In genomic region chr10:118476696-118477095, GRCm38 (mm10) we compare ENCODE assay signal across 24 mouse cellular contexts. TPM values are rescaled to one million over a fixed set of nuclear protein-coding genes. Genes with fewer than 3 reads are reported as not detected.
A peak's percentile ranks its signal among the peaks of the same experiment; 100 is the strongest.
DNase-seq lines count a peak whose midpoint lies in the region; ATAC-seq and TF ChIP-seq lines count a peak whose summit lies in the region.
"Had no signal": no experiment of that assay in that cellular context is flagged by ENCODE, and none has a peak within 500 bp of the region (broad histone marks: within the 10 kb centered on the region; RNA-seq: fewer than 3 reads in every experiment).

No protein-coding gene starts in this region.

- no peak for TF ChIP-seq POLR2A in lung, adult 2 months (IDR thresholded peaks at IDR 0.05; ENCODE audit: borderline replicate concordance, extremely low read depth, low read depth, low read length)

- H3K9ac ChIP-seq in midbrain, embryonic 16.5 days (ENCODE audit: low read depth, low read length) = no peak overlapping the region
- H3K9ac ChIP-seq: intestine, embryonic 15.5 days; kidney, embryonic 15.5 days; neural tube, embryonic 12.5 days; stomach, embryonic 15.5 days had no signal

- H3K4me2 ChIP-seq in midbrain, embryonic 16.5 days (ENCODE audit: low read length) = no peak overlapping the region
- H3K4me2 ChIP-seq: intestine, embryonic 15.5 days; kidney, embryonic 15.5 days; neural tube, embryonic 12.5 days; stomach, embryonic 15.5 days had no signal

- peak; percentile 74 to 76 for DNase-seq in cerebellum, postnatal 10 days
- no peak for DNase-seq in cerebellum, adult 9-10 months
- peak; percentile 24 for DNase-seq in right cerebral cortex, adult 18-20 months
- DNase-seq in right cerebral cortex, postnatal 14 days = no peak
- peak; percentile 9 to 12 for DNase-seq in layer of hippocampus, postnatal 25 days (ENCODE audit: extremely low spot score in 1 of 2, low spot score in 1 of 2)
- DNase-seq in heart, postnatal 36 days = no peak
- no peak for DNase-seq in lung, adult 2 months
- DNase-seq: heart, adult 2 months; thymus, postnatal 14 days had no signal

- WGBS in midbrain, embryonic 16.5 days = 82% methylated on average over 2 of the region's 2 CpGs
- WGBS in lung, adult 2 months = 76% methylated on average over 2 of the region's 2 CpGs

- H3K27me3 ChIP-seq in midbrain, embryonic 16.5 days (ENCODE audit: control insufficient read depth, insufficient read depth, low read depth, low read length) = no peaks in the 10 kb centered on the region
- H3K27me3 ChIP-seq: intestine, embryonic 15.5 days; kidney, embryonic 15.5 days; neural tube, embryonic 12.5 days; stomach, embryonic 15.5 days had no signal

- H3K9me3 ChIP-seq in midbrain, embryonic 16.5 days (replicated peaks; ENCODE audit: control insufficient read depth, low read length, poor library complexity, severe bottlenecking) = no peaks in the 10 kb centered on the region; the same call in 1 of the 2 replicates
- H3K9me3 ChIP-seq: embryonic facial prominence, embryonic 10.5 days; intestine, embryonic 15.5 days; kidney, embryonic 15.5 days; neural tube, embryonic 12.5 days; stomach, embryonic 15.5 days had no signal

- no peak overlapping the region for H3K4me3 ChIP-seq in midbrain, embryonic 16.5 days (ENCODE audit: low read depth, low read length)
- H3K4me3 ChIP-seq in lung, adult 2 months (replicated peaks; ENCODE audit: extremely low read depth, low read depth, low read length) = no peak overlapping the region
- H3K4me3 ChIP-seq: embryonic facial prominence, embryonic 10.5 days; heart, adult 2 months; intestine, embryonic 15.5 days; kidney, embryonic 15.5 days; neural tube, embryonic 12.5 days; stomach, embryonic 15.5 days had no signal

- ATAC-seq in midbrain, embryonic 16.5 days = no peak
- ATAC-seq: forebrain, embryonic 14.5 days; intestine, embryonic 15.5 days had no signal

- H3K36me3 ChIP-seq in midbrain, embryonic 16.5 days (ENCODE audit: control insufficient read depth, insufficient read depth, low read length) = no peaks in the 10 kb centered on the region
- H3K36me3 ChIP-seq: embryonic facial prominence, embryonic 10.5 days; intestine, embryonic 15.5 days; kidney, embryonic 15.5 days; neural tube, embryonic 12.5 days; stomach, embryonic 15.5 days had no signal

- no peak for TF ChIP-seq CTCF in lung, adult 2 months (IDR thresholded peaks at IDR 0.05; ENCODE audit: insufficient read depth, low read length)

- intact Hi-C loops in heart, postnatal 36 days (cut with DNase I) = no loop called here

- H3K4me1 ChIP-seq in midbrain, embryonic 16.5 days (ENCODE audit: control insufficient read depth, insufficient read depth, low read length) = no peaks in the 10 kb centered on the region
- no peaks in the 10 kb centered on the region for H3K4me1 ChIP-seq in lung, adult 2 months (ENCODE audit: control insufficient read depth, insufficient read depth, low read length)
- H3K4me1 ChIP-seq: embryonic facial prominence, embryonic 10.5 days; intestine, embryonic 15.5 days; kidney, embryonic 15.5 days; neural tube, embryonic 12.5 days; stomach, embryonic 15.5 days had no signal

- no peak overlapping the region for H3K27ac ChIP-seq in midbrain, embryonic 16.5 days (ENCODE audit: low read length)
- H3K27ac ChIP-seq: embryonic facial prominence, embryonic 10.5 days; heart, adult 2 months; intestine, embryonic 15.5 days; kidney, embryonic 15.5 days; neural tube, embryonic 12.5 days; stomach, embryonic 15.5 days had no signal

RNA-seq across cellular contexts. Expression of gene Ifng, which starts 35.9 kb away (rescaled TPM):
- not detected for total RNA-seq in layer of hippocampus, postnatal 25 days (2021)
- not detected in 2 replicates for polyA plus RNA-seq in midbrain, embryonic 16.5 days (2015; fragmentation: Nextera tagmentation; extraction: Ambion mirVana)
- not detected for total RNA-seq in heart, postnatal 36 days (2021)
- not detected in 2 replicates for polyA plus RNA-seq in lung, adult 2 months (2012; rRNA removed)
- total RNA-seq: adrenal gland, adult 18-20 months; gastrocnemius, adult 18-20 months; heart, adult 2 months; MEL had no signal
- polyA plus RNA-seq: embryonic facial prominence, embryonic 10.5 days; forebrain, embryonic 14.5 days; heart, adult 2 months; heart, embryonic 16.5 days; hindbrain, embryonic 11.5 days; intestine, embryonic 15.5 days; kidney, embryonic 15.5 days; limb, embryonic 14.5 days; liver, embryonic 16.5 days; neural tube, embryonic 12.5 days; small intestine, adult 2 months; stomach, embryonic 15.5 days had no signal

Comparison
In these comparisons a context has a peak if more than half of its experiments do, and no peak if none do; other contexts are left out.
1. DNase-seq: peak in cerebellum, postnatal 10 days (2 of 2), right cerebral cortex, adult 18-20 months (single experiment) and layer of hippocampus, postnatal 25 days (2 of 2); none in cerebellum, adult 9-10 months (single experiment), right cerebral cortex, postnatal 14 days (single experiment), heart, postnatal 36 days (0 of 2) and lung, adult 2 months (single experiment).